Mouse (Mus musculus) gastrocnemius, postnatal 14 days (tissue): Measurements from ENCODE around the gene Ptov1. TPM values are rescaled to one million over a fixed set of nuclear protein-coding genes. Genes with fewer than 3 reads are reported as not detected.
"Not testable (repeated sequence)": the region's sequence is repeated elsewhere in the genome, so short reads cannot be mapped to it uniquely, and the experiment has no call there.

Experiments used
- DNase-seq: peaks from one replicate; pipeline ENCODE4 v3.0.0; 2021; ENCODE audit warnings: mixed read lengths
- intact Hi-C: fragments of 180-260 bp; cut with DNase I; formaldehyde crosslinking; loops from one replicate; pipeline ENCODE4 v1.15.1; 2025; ENCODE audit warnings: low total_unique reads
- total RNA-seq, 2 experiments: library from RNA; stranded (reverse); gene quantifications; 2 replicates each; pipeline ENCODE4 v1.2.3; 2021

The Ptov1 gene
- total RNA-seq, 2 experiments from 2014 or later: 161 to 167 TPM

DNA sequence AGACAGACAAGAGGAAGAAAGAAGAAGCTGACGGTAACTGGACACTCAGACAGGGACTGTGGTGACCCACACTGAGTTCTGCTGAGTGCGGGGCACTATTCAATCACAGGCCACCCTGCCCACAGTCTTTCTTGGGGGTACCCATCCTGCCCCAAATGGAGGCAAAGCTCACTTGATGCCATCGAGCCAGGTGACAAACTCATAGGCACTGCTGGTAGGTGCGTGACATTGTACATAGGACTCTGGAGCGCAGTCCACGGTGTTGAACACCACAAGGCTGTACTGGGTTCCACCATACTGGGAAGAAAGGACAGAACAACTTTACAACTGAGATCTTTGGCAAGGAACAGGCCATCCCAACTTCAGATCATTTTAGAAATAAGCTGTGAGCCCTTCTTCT is 22.0 kb upstream of the Ptov1 start:
- DNase-seq: no peak

DNA sequence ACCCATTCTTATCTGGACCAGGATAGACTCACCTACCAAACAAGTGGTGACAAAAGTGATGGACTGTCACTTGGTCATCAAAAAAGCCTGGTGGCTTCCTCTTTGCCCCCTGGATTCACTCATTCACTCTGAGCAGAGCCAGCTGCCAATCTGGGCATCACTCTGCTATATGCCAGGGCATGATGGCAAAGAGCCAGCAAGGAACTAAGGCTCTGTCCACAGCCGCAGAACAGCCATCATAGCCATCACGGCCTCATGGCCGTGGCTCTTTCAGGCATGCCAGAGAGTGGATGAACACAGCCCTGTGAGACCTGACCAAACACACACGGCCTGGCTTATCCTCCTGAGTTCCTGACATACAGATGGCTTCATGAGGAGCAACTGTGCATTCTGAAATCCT is 21.1 kb upstream of the Ptov1 start:
- intact Hi-C loops: no loop called here
- no peak for DNase-seq

More for the DNA sequence above, 22.0 kb upstream of the Ptov1 start:
- intact Hi-C loops: no loop called here

DNA sequence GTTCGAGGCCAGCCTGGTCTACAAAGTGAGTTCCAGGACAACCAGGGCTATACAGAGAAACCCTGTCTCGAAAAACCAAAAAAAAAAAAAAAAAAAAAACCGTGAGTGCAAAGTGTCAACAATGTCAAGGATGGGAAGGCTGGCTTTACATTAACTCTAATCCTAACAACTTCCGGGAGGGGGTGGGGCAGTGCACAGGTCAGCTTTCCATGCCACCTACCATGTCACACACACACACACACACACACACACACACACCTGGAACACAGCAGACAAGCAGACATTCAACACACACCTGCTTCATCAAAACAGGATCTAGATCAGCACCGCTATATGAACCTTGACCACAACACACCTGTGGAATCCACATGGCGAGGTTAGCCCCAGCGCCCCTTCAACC is 20.6 kb upstream of the Ptov1 start:
- no peak for DNase-seq

DNA sequence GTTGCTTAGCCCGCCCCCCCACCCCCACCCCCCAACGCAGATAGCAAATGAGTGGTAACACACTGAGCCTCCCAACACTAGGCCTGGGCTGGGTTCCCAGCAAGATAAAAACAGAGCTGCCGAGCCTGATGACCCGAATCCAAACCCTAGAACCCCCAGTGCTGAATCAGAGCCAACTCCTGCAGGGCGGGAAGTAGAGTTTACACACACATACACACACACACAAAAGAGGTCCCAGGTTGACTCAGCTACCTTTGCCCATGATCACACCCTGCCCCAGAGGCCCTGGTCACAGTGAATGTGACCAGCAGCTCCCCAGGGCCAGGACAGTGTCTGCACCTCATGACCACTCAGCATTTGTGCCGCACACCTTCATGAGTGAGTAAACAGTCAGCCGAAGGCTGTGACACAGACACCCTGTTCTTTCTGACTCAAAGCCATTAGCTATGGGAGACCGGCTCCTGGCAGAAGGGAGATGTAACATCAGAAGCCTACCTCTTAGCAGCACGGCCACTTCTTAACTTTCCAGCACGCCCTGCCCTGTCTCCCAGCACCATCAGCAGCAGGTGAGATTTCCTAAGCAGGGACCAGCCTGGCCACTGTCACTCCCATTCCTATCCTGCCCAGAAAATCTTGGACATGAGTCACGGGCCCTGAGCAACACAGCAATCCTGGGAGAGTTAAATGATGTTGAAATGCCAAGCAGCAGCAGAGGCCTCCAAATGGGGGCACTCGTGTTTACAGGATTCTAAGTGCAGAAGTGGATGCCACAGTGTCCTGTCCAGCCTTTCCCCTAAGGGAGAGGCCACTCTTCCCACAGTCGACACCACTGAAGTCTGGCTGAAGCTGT is 18.9 kb upstream of the Ptov1 start:
- intact Hi-C loops: no loop called here
- no peak for DNase-seq

More for the DNA sequence above, 20.6 kb upstream of the Ptov1 start:
- intact Hi-C loops: no loop called here

DNA sequence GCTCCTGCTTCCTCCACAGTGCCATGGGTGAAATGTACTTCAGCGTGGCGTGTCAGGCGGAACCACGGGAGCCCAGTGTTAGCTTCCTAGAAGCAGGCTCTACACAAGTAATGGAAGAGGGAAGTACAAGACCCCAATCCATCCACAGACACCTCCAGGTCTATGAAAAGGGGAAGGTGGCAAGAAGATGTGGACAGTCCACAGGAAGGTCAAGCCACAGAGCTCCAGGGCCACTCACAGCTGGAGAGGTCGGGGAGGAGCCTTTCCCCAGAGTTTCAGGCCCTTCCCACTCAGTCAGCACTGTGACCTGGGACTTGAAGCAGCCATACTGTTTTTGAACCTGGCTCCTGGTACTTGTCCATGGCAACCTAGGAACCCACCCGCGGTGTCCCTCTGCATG is 17.4 kb upstream of the Ptov1 start:
- no peak for DNase-seq
- intact Hi-C loops: no loop called here

DNA sequence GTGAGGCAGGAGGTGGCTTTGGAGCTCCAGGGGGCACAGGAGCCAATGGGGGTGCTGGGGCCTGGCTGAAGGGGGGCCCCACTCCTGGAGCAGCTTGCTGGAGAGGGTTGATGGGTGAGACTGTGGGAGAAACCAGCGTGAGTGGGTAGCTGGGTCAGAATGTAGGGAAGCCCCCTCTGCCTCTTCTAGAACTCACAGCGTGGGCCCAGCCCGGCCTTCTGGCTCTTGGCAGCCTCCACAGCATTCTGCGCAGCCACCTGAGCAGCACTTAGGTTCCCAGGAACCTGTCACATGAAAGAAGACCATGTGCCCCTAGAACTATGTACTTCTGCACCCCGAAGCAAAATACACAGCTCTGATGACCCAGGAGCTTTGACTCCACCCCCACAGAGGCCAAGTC is 15.0 kb upstream of the Ptov1 start:
- no peak for DNase-seq
- intact Hi-C loops: no loop called here

- DNase-seq: no peak
- intact Hi-C loops: no loop called here
Observed at GRCm38 (mm10) chr7:44883036-44883435, 13.4 kb upstream of the Ptov1 start.

- DNase-seq: no peak
- intact Hi-C loops: no loop called here
Observed at GRCm38 (mm10) chr7:44877833-44878232, 8.2 kb upstream of the Ptov1 start.

GRCm38 (mm10) chr7:44871774-44872173 is 2.2 kb upstream of the Ptov1 start:
- DNase-seq, intact Hi-C loops: not testable (repeated sequence)

GRCm38 (mm10) chr7:44871181-44871580 is 1.6 kb upstream of the Ptov1 start:
- intact Hi-C loops: no loop called here
- no peak for DNase-seq

DNA sequence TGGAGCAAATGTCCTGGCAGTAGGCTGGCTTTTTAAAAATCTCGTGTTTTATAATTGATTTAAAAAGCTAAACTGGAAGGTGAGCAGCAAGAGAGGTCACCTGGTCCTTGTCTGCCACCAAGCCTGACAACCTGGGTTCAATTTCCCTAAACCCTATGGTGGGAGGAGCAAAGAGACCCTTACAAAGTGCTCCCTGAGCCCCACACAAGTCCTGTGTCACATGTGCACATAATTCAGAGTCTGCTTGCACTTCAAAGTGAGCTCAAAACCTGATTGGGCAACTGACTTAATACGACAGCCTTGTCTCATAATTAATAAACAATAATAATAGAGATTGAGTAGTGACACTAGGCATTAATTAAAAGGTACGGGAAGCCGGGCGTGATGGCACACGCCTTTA is 1.0 kb upstream of the Ptov1 start:
- no peak for DNase-seq
- intact Hi-C loops: no loop called here

DNA sequence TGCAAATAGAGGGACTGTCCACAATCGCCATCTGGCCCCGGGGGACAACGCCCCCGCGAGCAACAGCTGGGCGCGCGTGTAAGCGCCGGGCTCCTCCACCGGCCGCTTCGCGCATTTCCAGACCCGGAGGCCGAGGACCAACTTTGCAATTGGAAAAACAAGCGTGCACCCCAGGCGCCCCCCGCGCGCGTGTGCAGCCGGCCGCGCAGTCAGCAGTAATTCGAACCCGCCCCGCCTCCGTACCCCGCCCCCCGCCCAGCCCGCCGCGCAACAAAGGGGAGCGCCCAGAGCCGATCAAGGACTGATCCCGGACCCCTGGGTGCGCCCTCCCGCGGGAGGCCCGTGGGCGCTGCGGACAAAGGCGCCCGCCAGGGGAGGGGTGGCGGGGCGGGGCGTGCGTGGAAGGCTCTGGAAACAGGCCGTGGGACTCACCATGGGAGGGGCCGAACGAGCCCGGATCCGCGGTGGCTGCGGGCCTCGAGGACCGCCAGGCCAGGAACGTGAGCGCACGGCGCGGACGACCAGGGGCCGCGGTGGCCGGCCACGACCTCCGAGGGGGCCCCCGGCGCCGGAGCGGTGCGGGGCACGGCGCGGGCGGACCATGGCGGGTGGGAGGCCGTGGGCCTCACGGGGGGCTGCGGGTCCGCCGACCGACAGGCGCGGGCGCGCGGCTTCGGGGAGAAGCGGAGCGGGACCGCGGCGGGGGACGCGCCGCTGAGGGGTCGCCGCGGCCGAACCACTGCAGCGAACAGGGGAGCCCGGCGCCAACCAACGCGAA is 480 bp downstream of the Ptov1 start:
- intact Hi-C loops: no loop called here
- peak; percentile 80 for DNase-seq

DNA sequence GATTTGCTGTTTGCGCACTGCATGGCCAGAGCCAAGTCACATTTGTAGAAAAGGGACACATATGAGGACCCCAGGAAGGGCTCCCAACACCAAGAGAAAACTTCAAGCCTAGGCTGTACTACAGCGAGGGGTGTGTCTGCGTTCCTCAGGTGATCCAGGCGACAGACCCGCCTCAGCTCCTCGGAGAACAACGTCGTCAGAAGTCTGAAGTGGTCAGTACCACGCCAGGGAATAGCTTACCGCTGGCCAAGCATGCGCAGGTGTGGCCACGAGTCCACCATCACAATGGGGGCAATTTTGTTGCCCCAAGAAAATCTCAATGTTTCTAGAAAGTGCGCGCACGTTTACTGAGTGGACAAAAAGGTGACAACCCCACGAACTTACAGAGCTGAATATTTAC is 1.1 kb downstream of the Ptov1 start:
- DNase-seq: no peak
- intact Hi-C loops: no loop called here

DNA sequence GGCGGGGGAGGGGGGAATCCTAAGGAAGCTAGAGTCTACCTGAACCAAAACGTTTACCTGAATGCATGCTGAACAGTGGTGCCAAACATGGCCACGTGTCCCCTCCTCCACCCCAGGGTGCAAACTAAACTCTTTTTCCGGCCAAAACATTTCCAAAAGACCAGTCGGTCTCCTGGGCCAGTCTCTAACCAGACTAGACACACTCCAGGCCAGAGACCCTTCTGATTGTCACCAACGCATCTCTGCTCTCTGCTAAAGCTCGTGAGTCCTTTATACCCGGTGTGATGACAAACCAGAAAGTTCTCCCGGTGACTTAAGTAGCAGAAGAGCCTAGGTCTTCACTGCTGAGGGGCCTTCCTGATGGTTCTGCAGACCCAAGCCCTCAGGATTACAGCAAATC is 1.8 kb downstream of the Ptov1 start:
- no peak for DNase-seq
- intact Hi-C loops: no loop called here

GRCm38 (mm10) chr7:44867010-44867702 is 2.4 kb downstream of the Ptov1 start:
- intact Hi-C loops: no loop called here

DNA sequence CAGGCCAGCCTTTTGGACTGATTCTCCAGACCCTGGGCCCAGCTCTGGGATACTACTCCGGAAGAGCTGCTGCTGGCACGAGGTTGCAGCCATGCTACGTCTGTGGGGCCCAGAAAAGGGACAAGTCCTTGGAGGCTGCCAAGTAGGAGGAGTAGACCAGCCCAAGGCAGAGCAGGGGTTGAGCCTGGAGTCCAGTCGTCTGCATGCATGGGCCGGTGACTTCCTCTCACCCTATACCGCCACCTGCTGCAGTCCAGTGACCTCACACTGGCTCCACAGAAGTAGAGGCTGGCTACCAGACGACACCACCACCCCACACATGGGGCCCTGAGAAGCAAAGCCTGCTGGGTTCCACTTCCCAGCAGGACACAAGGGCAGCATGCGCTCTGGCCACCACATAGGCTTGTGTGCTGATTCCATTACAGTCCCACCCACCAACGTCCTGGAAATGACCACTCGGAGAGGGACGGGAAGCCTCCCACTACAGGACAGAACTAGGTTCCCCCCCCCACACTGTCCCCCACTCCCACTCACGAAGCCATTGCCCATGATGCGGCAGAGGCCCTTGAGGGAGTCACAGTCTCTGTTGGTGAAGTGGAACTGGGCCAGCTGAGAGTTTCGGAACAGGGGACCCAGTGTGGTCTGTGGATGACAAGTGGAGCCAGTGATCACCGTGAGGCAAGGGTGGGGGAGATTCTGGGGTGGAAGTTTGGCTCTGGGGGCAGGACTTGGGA is 3.1 kb downstream of the Ptov1 start:
- peak; percentile 73 for DNase-seq

More at GRCm38 (mm10) chr7:44867010-44867702, 2.4 kb downstream of the Ptov1 start:
- no peak for DNase-seq

GRCm38 (mm10) chr7:44864595-44865542 is 4.7 kb downstream of the Ptov1 start:
- intact Hi-C loops: no loop called here
- no peak for DNase-seq

More for the DNA sequence above, 3.1 kb downstream of the Ptov1 start:
- intact Hi-C loops: no loop called here

GRCm38 (mm10) chr7:44863982-44864494 is 5.5 kb downstream of the Ptov1 start:
- intact Hi-C loops: no loop called here

More at GRCm38 (mm10) chr7:44863982-44864494, 5.5 kb downstream of the Ptov1 start:
- no peak for DNase-seq
